Mouse (Mus musculus) hindbrain, embryonic 15.5 days (tissue): Measurements from ENCODE around the gene Nthl1. TPM values are rescaled to one million over a fixed set of nuclear protein-coding genes. Genes with fewer than 3 reads are reported as not detected.

Experiments
- ATAC-seq: fragments of 200-750 bp; cut with Nextera tagmentation; 2 replicates; pipeline ENCODE4 v1.8.0; 2017; ENCODE audit warnings: low read depth, moderate number of reproducible peaks, moderate TSS enrichment; ENCODE audit not compliant: low FRiP score
- H3K27ac ChIP-seq: fragments of 300-500 bp; sonication (generic); replicated peaks from 2 replicates; pipeline ENCODE4 v1.5.1; 2015; ENCODE audit warnings: mild to moderate bottlenecking, inconsistent platforms
- H3K27me3 ChIP-seq: fragments of 300-500 bp; sonication (generic); 2 replicates; pipeline ENCODE4 v1.6.1; 2015; ENCODE audit warnings: control low read depth, inconsistent platforms
- H3K36me3 ChIP-seq: fragments of 300-500 bp; sonication (generic); 2 replicates; pipeline ENCODE4 v1.6.1; 2015; ENCODE audit warnings: control low read depth, inconsistent platforms
- H3K4me1 ChIP-seq: fragments of 300-500 bp; sonication (generic); replicated peaks from 2 replicates; pipeline ENCODE4 v1.6.1; 2015; ENCODE audit warnings: control low read depth, inconsistent platforms
- H3K4me2 ChIP-seq: fragments of 300-500 bp; sonication (generic); 2 replicates; pipeline ENCODE4 v1.6.1; 2015; ENCODE audit warnings: moderate library complexity, mild to moderate bottlenecking, inconsistent platforms
- H3K4me3 ChIP-seq: fragments of 300-500 bp; sonication (generic); 2 replicates; pipeline ENCODE4 v1.5.1; 2015; ENCODE audit warnings: mild to moderate bottlenecking, inconsistent platforms
- H3K9ac ChIP-seq: fragments of 300-500 bp; sonication (generic); 2 replicates; pipeline ENCODE4 v1.6.1; 2015; ENCODE audit warnings: inconsistent platforms
- H3K9me3 ChIP-seq: fragments of 300-500 bp; sonication (generic); 2 replicates; pipeline ENCODE4 v1.6.1; 2016; ENCODE audit warnings: control low read depth, inconsistent platforms
- WGBS: fragments of 180-500 bp; shearing (Covaris S2); methylation state at CpG from one replicate; pipeline ENCODE4 v1.1.7; 2015; 5-methylcytosine and 5-hydroxymethylcytosine counted together
- microRNA-seq: library from miRNA; unstranded; fragments of <30 nt; microRNA quantifications from one replicate; pipeline ENCODE4, GENCODE M21; 2016
- polyA plus RNA-seq: library from polyadenylated mRNA; unstranded; fragments of >200 nt; fragmentation: Nextera tagmentation; extraction: Ambion mirVana; gene quantifications from 2 replicates; pipeline ENCODE4 v1.2.1, GENCODE M21; 2015

Nthl1 gene
- polyA plus RNA-seq, 1 experiment from 2014 or later, result 11.6 TPM

- ATAC-seq, result no peak
- Histone ChIP-seq H3K9me3 (no peaks in the 10 kb centered on the region), H3K4me1 (peaks cover 18% of the 10 kb centered on the region), H3K9ac (no peak overlapping the region), H3K4me2 (no peak overlapping the region), H3K27ac (no peak overlapping the region), H3K36me3 (peaks cover 40% of the 10 kb centered on the region), H3K27me3 (no peaks in the 10 kb centered on the region), H3K4me3 (no peak overlapping the region)
- WGBS, result 61% methylated on average over 2 of the region's 2 CpGs
Measured at GRCm38 (mm10) chr17:24676187-24676586, 43.7 kb downstream of the Nthl1 start.

GRCm38 (mm10) chr17:24676877-24677276 is 44.4 kb downstream of the Nthl1 start:
- WGBS, result 93% methylated on average over 5 of the region's 5 CpGs
- no peaks in the 10 kb centered on the region for H3K27me3 ChIP-seq
- H3K4me2 ChIP-seq, result no peak overlapping the region
- H3K9me3 ChIP-seq, result no peaks in the 10 kb centered on the region
- H3K9ac ChIP-seq, result no peak overlapping the region
- no peak for ATAC-seq
- no peak overlapping the region for H3K4me3 ChIP-seq
- H3K36me3 ChIP-seq, result peaks cover 46% of the 10 kb centered on the region
- peaks cover 11% of the 10 kb centered on the region for H3K4me1 ChIP-seq
- no peak overlapping the region for H3K27ac ChIP-seq

DNA sequence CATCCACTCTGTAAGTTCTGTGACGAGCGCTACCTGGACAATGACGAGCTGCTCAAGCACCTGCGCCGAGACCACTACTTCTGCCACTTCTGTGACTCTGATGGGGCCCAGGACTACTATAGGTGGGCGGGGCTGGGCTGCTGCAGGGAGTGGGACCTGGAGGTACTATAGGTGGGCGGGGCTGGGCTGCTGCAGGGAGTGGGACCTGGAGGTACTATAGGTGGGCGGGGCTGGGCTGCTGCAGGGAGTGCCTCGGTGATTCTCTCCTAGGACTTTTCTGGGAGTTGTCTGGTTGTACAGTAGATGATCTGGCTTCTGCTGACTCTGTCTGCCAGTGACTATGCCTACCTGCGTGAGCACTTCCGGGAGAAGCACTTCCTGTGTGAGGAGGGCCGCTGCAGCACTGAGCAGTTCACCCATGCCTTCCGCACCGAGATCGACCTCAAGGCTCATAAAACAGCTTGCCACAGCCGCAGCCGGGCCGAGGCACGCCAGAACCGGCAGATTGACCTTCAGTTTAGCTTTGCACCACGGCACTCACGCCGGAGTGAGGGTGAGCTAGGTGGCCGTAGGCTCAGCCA is 45.1 kb downstream of the Nthl1 start:
- ATAC-seq, result no peak
- H3K4me2 ChIP-seq, result no peak overlapping the region
- H3K9ac ChIP-seq, result no peak overlapping the region
- no peaks in the 10 kb centered on the region for H3K27me3 ChIP-seq
- no peaks in the 10 kb centered on the region for H3K9me3 ChIP-seq
- H3K27ac ChIP-seq, result no peak overlapping the region
- 93% methylated on average over 24 of the region's 24 CpGs for WGBS
- H3K36me3 ChIP-seq, result peaks cover 48% of the 10 kb centered on the region
- H3K4me1 ChIP-seq, result peaks cover 4% of the 10 kb centered on the region; the same call in 1 of the 2 replicates
- H3K4me3 ChIP-seq, result no peak overlapping the region

DNA sequence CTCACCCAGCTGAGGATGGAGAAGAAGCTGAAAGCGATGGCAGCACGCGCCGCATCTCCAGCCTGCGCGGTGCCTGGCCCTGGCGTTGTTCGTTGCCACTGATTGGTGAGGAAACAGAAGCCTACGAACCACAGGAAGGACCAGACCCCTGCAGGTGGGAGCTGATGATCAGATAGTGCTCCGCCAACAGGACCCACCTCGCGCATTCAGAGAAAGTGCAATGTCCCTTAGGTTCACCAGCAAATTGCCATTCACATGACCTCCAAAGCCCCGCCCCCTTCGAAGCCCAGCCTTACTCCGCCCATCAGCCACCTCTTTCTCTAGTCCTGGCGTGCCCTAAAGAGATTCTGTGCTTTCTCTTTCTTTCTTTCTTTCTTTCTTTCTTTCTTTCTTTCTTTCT is 54.0 kb downstream of the Nthl1 start:
- Histone ChIP-seq H3K9ac (no peak overlapping the region), H3K27me3 (peaks cover 7% of the 10 kb centered on the region), H3K9me3 (no peaks in the 10 kb centered on the region), H3K4me1 (peaks cover 36% of the 10 kb centered on the region), H3K27ac (no peak overlapping the region), H3K4me3 (no peak overlapping the region), H3K4me2 (0 out of 2 replicates have a peak overlapping the region, but pooled peaks have one; percentile 14), H3K36me3 (peaks cover 5% of the 10 kb centered on the region)
- no peak for ATAC-seq
- WGBS, result 32% methylated on average over 16 of the region's 16 CpGs

- H3K27ac ChIP-seq, result no peak overlapping the region
- WGBS, result 3% methylated on average over 25 of the region's 25 CpGs
- no peak for ATAC-seq
- no peaks in the 10 kb centered on the region for H3K9me3 ChIP-seq
- H3K9ac ChIP-seq, result peak overlapping the region; percentile 3; the same call in 1 of the 2 replicates
- H3K36me3 ChIP-seq, result peaks cover 3% of the 10 kb centered on the region; the same call in 1 of the 2 replicates
- peaks cover 41% of the 10 kb centered on the region for H3K4me1 ChIP-seq
- H3K4me2 ChIP-seq, result peak overlapping the region; percentile 58
- peak overlapping the region; percentile 66 for H3K4me3 ChIP-seq
- peaks cover 7% of the 10 kb centered on the region for H3K27me3 ChIP-seq
Measured at GRCm38 (mm10) chr17:24687146-24687595, 54.7 kb downstream of the Nthl1 start.

- no peak for ATAC-seq
- Histone ChIP-seq H3K9ac (peak overlapping the region; percentile 3; the same call in 1 of the 2 replicates), H3K36me3 (peaks cover 7% of the 10 kb centered on the region; the same call in 1 of the 2 replicates), H3K27ac (no peak overlapping the region), H3K27me3 (peaks cover 7% of the 10 kb centered on the region), H3K9me3 (no peaks in the 10 kb centered on the region), H3K4me1 (peaks cover 41% of the 10 kb centered on the region), H3K4me3 (peak overlapping the region; percentile 66), H3K4me2 (peak overlapping the region; percentile 58)
- 17% methylated on average over 23 of the region's 23 CpGs for WGBS
Measured at GRCm38 (mm10) chr17:24687599-24687998, 55.1 kb downstream of the Nthl1 start.

Small RNA genes within 50 kb of the gene (microRNA-seq; reads per million reads assigned to microRNA genes)
- gene Gm24589, result 0.65 reads per million

Other genes starting within 250 kb of the Nthl1 start
- gene Rnps1, start 218.1 kb upstream of the Nthl1 start, polyA plus RNA-seq, result 301 and 335 TPM in 2 replicates
- 48.0 and 51.5 TPM in 2 replicates for gene Eci1, start 206.0 kb upstream of the Nthl1 start, polyA plus RNA-seq
- 6.8 and 7.2 TPM in 2 replicates for gene Dnase1l2, start 189.6 kb upstream of the Nthl1 start, polyA plus RNA-seq
- gene E4f1, start 162.4 kb upstream of the Nthl1 start, polyA plus RNA-seq, result 46.7 and 50.5 TPM in 2 replicates
- 72.6 and 75.6 TPM in 2 replicates for gene Pgp, start 162.3 kb upstream of the Nthl1 start, polyA plus RNA-seq
- 0.34 and 0.77 TPM in 2 replicates for gene Bricd5, start 158.8 kb upstream of the Nthl1 start, polyA plus RNA-seq
- 35.4 and 36.0 TPM in 2 replicates for gene Mlst8, start 153.6 kb upstream of the Nthl1 start, polyA plus RNA-seq
- 51.4 and 55.0 TPM in 2 replicates for gene Caskin1, start 144.1 kb upstream of the Nthl1 start, polyA plus RNA-seq
- gene Traf7, start 104.7 kb upstream of the Nthl1 start, polyA plus RNA-seq, result 88.7 and 91.0 TPM in 2 replicates
- 6.3 and 8.2 TPM in 2 replicates for gene Rab26, start 98.5 kb upstream of the Nthl1 start, polyA plus RNA-seq
- gene Pkd1, start 82.8 kb upstream of the Nthl1 start, polyA plus RNA-seq, result 22.6 and 30.3 TPM in 2 replicates
- gene Tsc2, start 50 bp upstream of the Nthl1 start, polyA plus RNA-seq, result 71.7 and 81.0 TPM in 2 replicates
- 55.5 and 57.0 TPM in 2 replicates for gene Slc9a3r2, start 17.6 kb downstream of the Nthl1 start, polyA plus RNA-seq
- gene Npw, start 25.8 kb downstream of the Nthl1 start, polyA plus RNA-seq, result 0.31 and 0.54 TPM in 2 replicates
- 20.6 and 24.5 TPM in 2 replicates for gene Zfp598, start 37.0 kb downstream of the Nthl1 start, polyA plus RNA-seq
- gene Syngr3, start 57.3 kb downstream of the Nthl1 start, polyA plus RNA-seq, result 234 and 241 TPM in 2 replicates
- gene Gfer, start 63.5 kb downstream of the Nthl1 start, polyA plus RNA-seq, result 36.5 and 36.6 TPM in 2 replicates
- gene Noxo1, start 63.6 kb downstream of the Nthl1 start, polyA plus RNA-seq, result 1.5 and 2.3 TPM in 2 replicates
- 64.2 and 64.9 TPM in 2 replicates for gene Tbl3, start 75.0 kb downstream of the Nthl1 start, polyA plus RNA-seq
- not detected in 2 replicates for gene Rnf151, start 85.4 kb downstream of the Nthl1 start, polyA plus RNA-seq
- gene Rps2, start 85.4 kb downstream of the Nthl1 start, polyA plus RNA-seq, result 753 and 774 TPM in 2 replicates
- gene Ndufb10, start 91.8 kb downstream of the Nthl1 start, polyA plus RNA-seq, result 290 TPM in 2 replicates
- gene Rpl3l, start 95.1 kb downstream of the Nthl1 start, polyA plus RNA-seq, result 0.22 TPM in 1 of 2 replicates, not detected in the other
- 19.4 and 20.8 TPM in 2 replicates for gene Msrb1, start 104.0 kb downstream of the Nthl1 start, polyA plus RNA-seq
- gene Hs3st6, start 120.3 kb downstream of the Nthl1 start, polyA plus RNA-seq, result 0.30 and 0.33 TPM in 2 replicates
- gene Meiob, start 171.6 kb downstream of the Nthl1 start, polyA plus RNA-seq, result not detected in 2 replicates
- 71.8 and 72.1 TPM in 2 replicates for gene Hagh, start 207.5 kb downstream of the Nthl1 start, polyA plus RNA-seq
- 20.5 and 20.7 TPM in 2 replicates for gene Fahd1, start 217.7 kb downstream of the Nthl1 start, polyA plus RNA-seq
- gene Igfals, start 233.3 kb downstream of the Nthl1 start, polyA plus RNA-seq, result 0.12 and 0.24 TPM in 2 replicates